8 mouse cellular contexts compared by ENCODE assay signal in genomic region chr13:109558341-109559257, GRCm38 (mm10).
DNase-seq lines count a peak whose midpoint lies in the region; ATAC-seq and TF ChIP-seq lines count a peak whose summit lies in the region.

No protein-coding gene starts in this region.

- no peak overlapping the region for H3K27ac ChIP-seq in heart, postnatal 0 days (ENCODE audit: low read depth)
- H3K27ac ChIP-seq in heart, embryonic 11.5 days (ENCODE audit: low read depth, low read length) = no peak overlapping the region

- no peaks in the 10 kb centered on the region for H3K4me1 ChIP-seq in heart, postnatal 0 days (ENCODE audit: control insufficient read depth, insufficient read depth)
- H3K4me1 ChIP-seq in heart, embryonic 11.5 days (ENCODE audit: control insufficient read depth, insufficient read depth, low read length) = no peaks in the 10 kb centered on the region

- TF ChIP-seq CTCF in heart, postnatal 0 days (IDR thresholded peaks at IDR 0.05; ENCODE audit: low read depth) = peak; percentile 74

- H3K4me3 ChIP-seq in heart, postnatal 0 days (ENCODE audit: low read depth, low read length) = no peak overlapping the region
- no peak overlapping the region for H3K4me3 ChIP-seq in heart, embryonic 11.5 days (ENCODE audit: low read depth, low read length)

- no peak overlapping the region for H3K4me2 ChIP-seq in heart, postnatal 0 days (ENCODE audit: low read depth, low read length)
- no peak overlapping the region for H3K4me2 ChIP-seq in heart, embryonic 11.5 days

- ATAC-seq in heart, postnatal 0 days (ENCODE audit: insufficient read depth, low read depth) = no peak
- no peak for ATAC-seq in heart, embryonic 11.5 days (replicated peaks; ENCODE audit: insufficient number of reproducible peaks, low FRiP score, low TSS enrichment)

- no peaks in the 10 kb centered on the region for H3K9me3 ChIP-seq in heart, postnatal 0 days (replicated peaks; ENCODE audit: control insufficient read depth, low read length)
- H3K9me3 ChIP-seq in heart, embryonic 11.5 days (replicated peaks; ENCODE audit: control insufficient read depth, low read length) = no peaks in the 10 kb centered on the region

- no peaks in the 10 kb centered on the region for H3K36me3 ChIP-seq in heart, postnatal 0 days (replicated peaks; ENCODE audit: control insufficient read depth, insufficient read depth, low read length)
- no peaks in the 10 kb centered on the region for H3K36me3 ChIP-seq in heart, embryonic 11.5 days (ENCODE audit: control insufficient read depth, insufficient read depth, low read length)

- H3K27me3 ChIP-seq in heart, postnatal 0 days (ENCODE audit: control insufficient read depth, insufficient read depth, low read length) = no peaks in the 10 kb centered on the region
- H3K27me3 ChIP-seq in heart, embryonic 11.5 days (ENCODE audit: control insufficient read depth, insufficient read depth, low read length) = no peaks in the 10 kb centered on the region

- no peak overlapping the region for H3K9ac ChIP-seq in heart, postnatal 0 days (replicated peaks; ENCODE audit: low read depth, low read length)
- no peak overlapping the region for H3K9ac ChIP-seq in heart, embryonic 11.5 days (ENCODE audit: low read depth, low read length)

- no peak for TF ChIP-seq EP300 in heart, postnatal 0 days (IDR thresholded peaks at IDR 0.05; ENCODE audit: low read depth)

- DNase-seq in heart, postnatal 0 days (ENCODE audit: low spot score) = peak; percentile 43
- peak; percentile 7 to 14 for DNase-seq in urinary bladder, postnatal 36 days (ENCODE audit: low spot score in 2 of 2)
- no peak for DNase-seq in urinary bladder, adult 18-20 months (ENCODE audit: low spot score in 2 of 2)
- DNase-seq in embryo, embryonic 11 days = peak; percentile 59
- DNase-seq in layer of hippocampus, postnatal 10 days (ENCODE audit: low spot score in 2 of 2) = peak; percentile 33 to 50
- peak; percentile 9 for DNase-seq in retina, adult 2 months (ENCODE audit: low read depth, low spot score)
- no peak for DNase-seq in gastrocnemius, adult 8-10 months (ENCODE audit: low spot score in 2 of 2)

- 70% methylated on average over 12 of the region's 12 CpGs for WGBS in heart, postnatal 0 days
- whole genome bisulfite sequencing in heart, embryonic 11.5 days (ENCODE audit: insufficient replicate concordance) = 74% methylated on average over 12 of the region's 12 CpGs

Comparison
In these comparisons a context has a peak if more than half of its experiments do, and no peak if none do; other contexts are left out.
1. DNase-seq: peak in heart, postnatal 0 days (single experiment), urinary bladder, postnatal 36 days (2 of 2), embryo, embryonic 11 days (single experiment), layer of hippocampus, postnatal 10 days (2 of 2) and retina, adult 2 months (single experiment); none in urinary bladder, adult 18-20 months (0 of 2) and gastrocnemius, adult 8-10 months (0 of 2).